22 mouse cellular contexts compared by ENCODE assay signal in genomic region chr3:109378684-109379083, GRCm38 (mm10). TPM values are rescaled to one million over a fixed set of nuclear protein-coding genes. Genes with fewer than 3 reads are reported as not detected.
DNase-seq lines count a peak whose midpoint lies in the region; ATAC-seq and TF ChIP-seq lines count a peak whose summit lies in the region.
"Had no signal": no experiment of that assay in that cellular context is flagged by ENCODE, and none has a peak within 500 bp of the region (broad histone marks: within the 10 kb centered on the region; RNA-seq: fewer than 3 reads in every experiment).

No protein-coding gene starts in this region.

- 58% methylated on average over 6 of the region's 6 CpGs for WGBS in heart, embryonic 12.5 days
- WGBS in liver, postnatal 0 days (ENCODE audit: insufficient replicate concordance), result 46% methylated on average over 6 of the region's 6 CpGs
- 72% methylated on average over 6 of the region's 6 CpGs for WGBS in forebrain, embryonic 14.5 days

- TF ChIP-seq EP300 in liver, postnatal 0 days (IDR thresholded peaks at IDR 0.05; ENCODE audit: low read depth), result peak; percentile 46; the same call in 1 of the 2 replicates

- no peaks in the 10 kb centered on the region for H3K9me3 ChIP-seq in heart, embryonic 12.5 days (replicated peaks)
- H3K9me3 ChIP-seq in liver, postnatal 0 days (ENCODE audit: low read length), result no peaks in the 10 kb centered on the region
- H3K9me3 ChIP-seq in forebrain, embryonic 14.5 days (replicated peaks; ENCODE audit: control insufficient read depth, low read length), result no peaks in the 10 kb centered on the region
- H3K9me3 ChIP-seq: limb, embryonic 13.5 days; midbrain, embryonic 12.5 days had no signal

- no peak for TF ChIP-seq CTCF in liver, postnatal 0 days (IDR thresholded peaks at IDR 0.05; ENCODE audit: low read depth)

- peaks cover 3% of the 10 kb centered on the region; the same call in 1 of the 2 replicates for H3K4me1 ChIP-seq in heart, embryonic 12.5 days (replicated peaks)
- H3K4me1 ChIP-seq in liver, postnatal 0 days (ENCODE audit: insufficient read depth), result 0 out of 2 replicates have a peak, but pooled peaks cover 3% of the 10 kb centered on the region
- no peaks in the 10 kb centered on the region for H3K4me1 ChIP-seq in forebrain, embryonic 14.5 days (ENCODE audit: control insufficient read depth, insufficient read depth, low read length)
- H3K4me1 ChIP-seq: limb, embryonic 13.5 days; midbrain, embryonic 12.5 days had no signal

- peak; percentile 95 for ATAC-seq in heart, embryonic 12.5 days (ENCODE audit: insufficient number of reproducible peaks, low FRiP score)
- 0 out of 2 replicates have a peak, but pooled peaks have one; percentile 67 for ATAC-seq in erythroid progenitor cell, adult 5-6 weeks (replicated peaks; ENCODE audit: low FRiP score, poor library complexity, severe bottlenecking)
- peak; percentile 95 for ATAC-seq in liver, postnatal 0 days
- no peak for ATAC-seq in forebrain, embryonic 14.5 days
- ATAC-seq: activated CD4-positive, CD25-positive, alpha-beta regulatory T cell, adult 4 months; hindbrain, embryonic 16.5 days; lung, postnatal 0 days; Patski had no signal

- no peak overlapping the region for H3K27ac ChIP-seq in heart, embryonic 12.5 days (ENCODE audit: poor library complexity, severe bottlenecking)
- H3K27ac ChIP-seq in liver, postnatal 0 days (ENCODE audit: low read depth), result peak overlapping the region; percentile 60; the same call in 1 of the 2 replicates
- no peak overlapping the region for H3K27ac ChIP-seq in forebrain, embryonic 14.5 days (ENCODE audit: low read depth, low read length)
- H3K27ac ChIP-seq: limb, embryonic 13.5 days; midbrain, embryonic 12.5 days had no signal

- no peaks in the 10 kb centered on the region for H3K36me3 ChIP-seq in heart, embryonic 12.5 days
- H3K36me3 ChIP-seq in liver, postnatal 0 days (replicated peaks; ENCODE audit: insufficient read depth, low read length), result no peaks in the 10 kb centered on the region
- no peaks in the 10 kb centered on the region for H3K36me3 ChIP-seq in forebrain, embryonic 14.5 days (ENCODE audit: control insufficient read depth, insufficient read depth, low read length)
- H3K36me3 ChIP-seq: limb, embryonic 13.5 days; midbrain, embryonic 12.5 days had no signal

- DNase-seq in heart, postnatal 14 days, result no peak
- peak; percentile 98 for DNase-seq in MEL-GATA-1-ER (ENCODE audit: extremely low read depth, low read depth)
- no peak for DNase-seq in liver, postnatal 0 days
- DNase-seq in lung, postnatal 36 days, result no peak
- no peak for DNase-seq in forebrain, embryonic 14.5 days (ENCODE audit: low spot score)
- no peak for DNase-seq in right cerebral cortex, postnatal 10 days (ENCODE audit: low spot score in 2 of 2)
- DNase-seq: adrenal gland, postnatal 36 days; B cell, adult 2 months; cerebellum, postnatal 10 days; gastrocnemius, postnatal 10 days; heart, postnatal 4 days; kidney, adult 18-20 months; kidney, postnatal 14 days; right cerebral cortex, postnatal 4 days had no signal

- no peak overlapping the region for H3K4me3 ChIP-seq in heart, embryonic 12.5 days
- no peak overlapping the region for H3K4me3 ChIP-seq in liver, postnatal 0 days (ENCODE audit: low read depth, low read length)
- H3K4me3 ChIP-seq in forebrain, embryonic 14.5 days (ENCODE audit: low read depth, low read length), result no peak overlapping the region
- H3K4me3 ChIP-seq: limb, embryonic 13.5 days; midbrain, embryonic 12.5 days had no signal

- no peak overlapping the region for H3K4me2 ChIP-seq in heart, embryonic 12.5 days
- peak overlapping the region; percentile 31 for H3K4me2 ChIP-seq in liver, postnatal 0 days (ENCODE audit: low read depth, low read length)
- no peak overlapping the region for H3K4me2 ChIP-seq in forebrain, embryonic 14.5 days (ENCODE audit: low read length)
- H3K4me2 ChIP-seq: limb, embryonic 13.5 days; midbrain, embryonic 12.5 days had no signal

- intact Hi-C loops in heart, postnatal 14 days (cut with DNase I), result no loop called here

- H3K27me3 ChIP-seq in heart, embryonic 12.5 days (replicated peaks), result no peaks in the 10 kb centered on the region
- H3K27me3 ChIP-seq in liver, postnatal 0 days (ENCODE audit: insufficient read depth, low read length), result no peaks in the 10 kb centered on the region
- H3K27me3 ChIP-seq in forebrain, embryonic 14.5 days (replicated peaks; ENCODE audit: control insufficient read depth, insufficient read depth, low read length), result no peaks in the 10 kb centered on the region
- H3K27me3 ChIP-seq: limb, embryonic 13.5 days; midbrain, embryonic 12.5 days; Patski had no signal

- no peak overlapping the region for H3K9ac ChIP-seq in heart, embryonic 12.5 days
- no peak overlapping the region for H3K9ac ChIP-seq in liver, postnatal 0 days (replicated peaks)
- no peak overlapping the region for H3K9ac ChIP-seq in forebrain, embryonic 14.5 days (ENCODE audit: low read length)
- H3K9ac ChIP-seq: limb, embryonic 13.5 days; midbrain, embryonic 12.5 days had no signal

RNA-seq across cellular contexts. Expression of gene Vav3, which starts 38.2 kb away (rescaled TPM):
- 9.9 and 10.1 TPM in 2 replicates for polyA plus RNA-seq in heart, embryonic 12.5 days (2016; fragmentation: Nextera tagmentation; extraction: Ambion mirVana)
- 1 to 10 TPM; 9.2 to 9.4 TPM for total RNA-seq in heart, postnatal 14 days (2021)
- 1.8 and 18.9 TPM in 2 replicates for total RNA-seq in erythroid progenitor cell, adult 5-6 weeks (2015; ENCODE audit: low replicate concordance)
- 4.4 and 5.9 TPM in 2 replicates for total RNA-seq in erythroid progenitor cell, adult 5-6 weeks (2017; ENCODE audit: low replicate concordance)
- 4.0 and 4.4 TPM in 2 replicates for polyA plus RNA-seq in liver, postnatal 0 days (2015; fragmentation: Nextera tagmentation; extraction: Ambion mirVana)
- 7.4 and 7.5 TPM in 2 replicates for polyA plus RNA-seq in forebrain, embryonic 14.5 days (2014; fragmentation: Nextera tagmentation; extraction: Ambion mirVana)
